Mouse (Mus musculus) heart, adult 9 months (tissue): ENCODE measurements around the gene Hoxb1.

Source experiments
- DNase-seq, 2 experiments: peaks; one replicate each; pipeline ENCODE4 v3.0.0; 2022; ENCODE audit warnings: low spot score in 2 of 2

The Hoxb1 gene

DNA sequence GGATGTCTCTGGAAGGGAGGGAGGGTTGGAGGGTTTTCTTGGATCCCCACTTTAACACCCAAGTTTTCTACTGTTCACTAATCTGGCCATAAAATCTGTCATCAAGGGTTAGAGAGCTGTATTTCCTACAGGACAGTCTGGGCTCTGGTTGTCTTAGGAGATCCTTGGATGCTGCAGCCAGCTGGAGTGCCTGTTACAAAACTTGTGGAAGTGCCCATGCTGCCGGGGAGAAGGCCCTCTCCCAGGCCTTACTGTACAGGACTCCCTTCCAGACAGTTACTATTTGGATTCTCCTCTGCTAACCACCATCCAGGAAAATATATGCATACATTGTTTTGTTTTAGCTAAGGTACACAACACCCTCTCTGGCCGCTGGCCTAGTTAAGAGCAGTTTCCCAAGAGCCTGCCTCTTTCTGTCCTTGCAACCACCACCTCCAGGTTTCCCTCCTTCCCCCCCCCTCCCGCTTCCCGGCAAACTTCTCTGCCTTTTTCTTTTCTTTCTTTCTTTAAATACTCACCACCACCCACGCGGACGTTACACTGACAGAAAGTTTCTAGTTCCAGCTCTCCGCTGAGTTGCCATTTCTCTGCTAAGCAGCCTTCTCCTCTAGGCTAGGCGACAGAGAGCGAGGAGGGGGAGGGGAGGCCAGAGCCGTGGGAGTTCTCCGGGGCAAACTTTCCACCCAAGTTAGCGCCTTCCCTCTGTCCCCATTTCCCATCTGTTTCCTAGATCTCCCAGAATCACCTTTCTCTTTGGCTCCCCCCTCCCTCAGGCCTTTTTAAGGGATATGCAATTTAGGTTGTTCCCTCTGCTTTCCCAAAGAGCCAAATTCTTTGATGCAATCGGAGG is 15.8 kb upstream of the Hoxb1 start:
- DNase-seq, result no peak

DNA sequence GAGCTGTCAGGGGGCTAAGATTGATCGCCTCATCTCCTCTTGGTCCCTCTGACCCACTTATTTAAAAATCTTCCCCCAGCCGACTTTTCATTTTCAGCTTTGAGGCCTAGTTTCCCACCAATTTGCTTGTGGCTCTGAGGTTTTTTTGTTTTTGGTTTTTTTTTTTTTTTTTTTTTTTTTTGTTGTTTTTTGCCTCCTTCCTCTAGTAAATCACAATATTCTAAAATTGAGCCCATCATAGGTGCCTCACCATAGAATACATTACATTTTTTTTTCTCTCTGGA is 15.3 kb upstream of the Hoxb1 start, which contains the start of gene Hoxb2:
TSS of gene Hoxb2 (plus strand) at position 185 of the 284 bp plus-strand sequence.
- DNase-seq, result no peak

DNA sequence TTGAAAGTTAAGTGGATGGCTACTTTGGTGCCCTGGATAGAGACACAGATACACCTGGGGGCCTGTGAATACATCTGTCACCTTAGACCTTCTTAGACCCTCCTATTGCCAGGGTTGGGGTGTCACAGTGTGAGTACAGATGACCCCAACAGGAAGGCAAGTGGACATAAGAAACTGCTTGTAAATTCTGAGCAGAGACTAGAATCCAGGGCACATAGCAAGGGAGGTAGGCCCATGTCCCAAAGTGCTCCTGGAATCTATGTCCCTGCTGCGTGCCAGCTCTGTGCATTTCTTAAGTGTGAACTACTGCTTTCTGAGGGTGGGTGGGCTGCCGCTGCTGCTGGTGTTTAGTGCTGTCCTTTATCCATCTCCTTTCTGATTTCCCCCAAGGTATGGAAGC is 14.8 kb upstream of the Hoxb1 start:
- no peak for DNase-seq

DNA sequence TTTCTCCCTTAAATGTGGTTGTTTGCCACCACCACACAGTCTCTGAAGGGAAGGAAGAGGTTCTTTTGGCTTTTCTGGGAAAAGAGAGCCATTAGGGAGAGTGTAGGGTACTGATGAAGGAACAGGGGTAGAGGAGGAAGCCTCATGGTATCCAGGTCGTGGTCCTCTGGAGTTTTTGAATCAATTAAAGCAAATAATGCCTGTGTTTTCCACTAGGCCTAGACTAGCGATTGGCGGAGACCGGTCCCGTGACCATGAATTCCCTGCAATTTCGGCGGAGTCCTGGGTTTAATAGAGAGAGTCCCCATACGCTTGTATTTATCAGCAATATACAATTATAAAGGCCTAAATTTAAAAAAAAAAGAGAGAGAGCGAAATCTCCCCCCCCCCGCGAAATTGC is 14.2 kb upstream of the Hoxb1 start:
- DNase-seq, result no peak

DNA sequence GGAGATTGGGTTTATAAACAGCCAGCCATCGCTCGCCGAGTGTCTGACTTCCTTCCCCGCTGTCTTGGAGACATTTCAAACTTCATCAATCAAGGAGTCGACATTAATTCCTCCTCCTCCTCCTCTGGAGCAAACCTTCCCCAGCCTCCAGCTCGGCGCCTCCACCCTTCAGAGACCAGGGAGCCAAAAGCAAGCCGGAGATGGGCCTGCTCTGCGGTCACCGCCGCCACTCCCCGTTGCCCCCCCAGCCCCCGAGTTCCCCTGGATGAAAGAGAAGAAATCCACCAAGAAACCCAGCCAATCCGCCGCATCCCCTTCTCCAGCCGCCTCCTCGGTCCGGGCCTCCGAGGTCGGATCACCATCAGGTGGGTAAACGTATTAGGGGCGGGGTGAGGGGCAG is 13.7 kb upstream of the Hoxb1 start:
- DNase-seq, result no peak

DNA sequence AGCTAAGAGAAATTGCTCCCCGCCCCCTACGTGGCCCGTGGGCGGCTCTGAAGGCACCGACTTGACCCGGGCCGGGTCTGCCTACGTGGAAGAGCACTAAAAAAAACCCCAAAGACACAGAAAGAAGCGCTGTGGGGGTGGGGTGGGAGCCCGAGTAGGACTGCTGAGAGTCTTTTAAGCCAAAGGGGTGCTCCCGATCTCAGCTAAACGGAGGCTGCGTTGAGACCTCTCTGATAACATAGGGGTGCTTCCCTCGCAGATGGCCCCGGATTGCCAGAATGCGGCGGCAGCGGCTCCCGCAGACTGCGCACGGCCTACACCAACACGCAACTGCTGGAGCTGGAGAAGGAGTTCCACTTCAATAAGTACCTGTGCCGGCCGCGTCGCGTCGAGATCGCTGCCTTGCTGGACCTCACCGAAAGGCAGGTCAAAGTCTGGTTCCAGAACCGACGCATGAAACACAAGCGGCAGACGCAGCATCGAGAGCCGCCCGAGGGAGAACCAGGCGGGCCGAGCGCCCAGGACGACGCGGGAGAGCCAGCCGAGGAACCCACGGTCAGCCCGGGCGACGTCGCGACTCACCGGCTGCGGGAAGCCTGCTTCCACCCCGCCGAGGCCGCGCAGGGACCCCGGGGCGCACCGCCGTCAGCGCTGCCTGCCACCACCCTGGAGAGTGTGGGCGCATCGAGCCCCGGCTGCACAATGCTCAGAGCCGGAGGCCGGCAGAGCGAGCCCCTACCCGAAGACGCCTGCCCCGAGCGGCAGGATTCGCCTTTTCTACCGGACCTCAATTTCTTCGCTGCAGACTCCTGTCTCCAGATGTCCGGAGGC is 12.6 kb upstream of the Hoxb1 start:
- no peak for DNase-seq

DNA sequence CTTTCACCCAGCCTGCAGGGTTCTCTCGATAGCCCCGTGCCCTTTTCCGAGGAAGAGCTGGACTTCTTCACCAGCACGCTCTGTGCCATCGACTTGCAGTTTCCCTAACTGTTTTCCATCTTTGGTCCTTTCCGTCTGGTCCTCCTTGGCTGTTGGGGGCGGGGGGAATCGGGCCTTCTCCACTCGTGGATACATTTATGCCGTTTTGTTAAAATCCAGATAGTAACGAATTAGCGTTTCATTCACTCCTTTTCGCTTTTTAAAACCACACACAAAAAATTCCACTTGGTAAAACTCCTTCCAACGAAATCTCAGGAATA is 12.1 kb upstream of the Hoxb1 start:
- DNase-seq, result no peak

DNA sequence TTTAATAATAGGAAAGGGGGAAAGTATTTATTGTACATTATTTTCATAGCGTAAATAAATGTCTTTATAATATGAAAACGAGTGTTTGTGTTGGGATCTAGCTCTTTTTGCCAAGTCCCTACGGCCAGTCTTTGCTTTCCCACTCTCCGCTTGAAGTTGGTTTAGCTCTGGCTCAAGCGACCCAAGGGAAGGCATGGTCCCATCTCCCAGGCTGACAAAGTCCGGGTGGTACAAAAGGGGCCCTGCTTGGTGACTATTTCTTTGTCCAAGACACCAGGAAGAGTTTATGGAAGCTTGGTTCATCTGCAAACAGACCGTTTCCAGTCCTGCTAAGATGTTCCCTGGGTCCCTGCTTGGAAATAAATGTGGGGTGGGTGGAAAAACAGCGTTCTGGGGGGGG is 11.6 kb upstream of the Hoxb1 start:
- DNase-seq, result no peak

DNA sequence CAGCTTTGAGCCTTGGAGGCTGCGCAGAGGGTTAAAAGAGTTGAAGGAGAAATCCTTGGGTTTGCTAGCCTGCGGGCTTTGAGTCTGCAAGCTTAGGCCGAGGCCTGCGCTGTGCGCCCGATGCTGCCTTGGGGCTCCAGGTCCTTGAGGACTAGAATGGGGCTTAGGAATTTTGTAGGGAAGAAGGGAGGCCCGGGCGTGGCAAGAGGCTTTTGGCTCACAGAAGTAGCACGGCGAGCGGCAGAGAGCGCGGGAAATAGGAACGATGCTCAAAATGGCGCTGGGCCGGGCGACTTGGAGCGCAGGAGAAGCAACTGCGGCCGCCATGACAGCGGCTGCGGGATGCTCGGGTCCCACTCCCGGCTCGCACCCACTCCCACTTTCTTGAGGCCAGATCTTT is 11.2 kb upstream of the Hoxb1 start:
- DNase-seq, result no peak

DNA sequence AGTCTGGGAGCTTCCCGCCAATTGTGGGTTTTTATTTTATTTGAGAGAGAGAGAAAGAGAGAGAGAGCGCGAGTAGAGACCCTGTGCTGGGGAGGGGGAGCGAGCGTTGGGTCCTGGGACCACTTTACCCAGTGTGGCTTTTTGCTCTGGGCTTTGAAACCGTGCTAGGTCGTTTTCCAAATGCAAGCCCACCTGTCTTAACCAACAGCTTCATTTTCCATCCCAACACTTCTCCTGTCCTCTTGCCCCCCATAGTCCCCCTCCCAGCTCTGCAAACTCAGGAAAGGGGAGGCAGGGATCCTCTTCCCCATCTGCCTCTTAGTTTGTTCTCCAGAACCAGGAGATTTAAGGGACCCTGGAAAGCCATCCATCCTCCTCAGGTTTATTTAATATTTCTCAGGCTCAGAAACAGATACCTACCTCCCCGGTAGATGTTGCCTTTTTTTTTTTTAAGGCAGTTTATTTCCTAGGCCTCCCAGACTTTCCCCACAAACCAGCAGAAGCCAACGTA is 10.7 kb upstream of the Hoxb1 start:
- no peak for DNase-seq

DNA sequence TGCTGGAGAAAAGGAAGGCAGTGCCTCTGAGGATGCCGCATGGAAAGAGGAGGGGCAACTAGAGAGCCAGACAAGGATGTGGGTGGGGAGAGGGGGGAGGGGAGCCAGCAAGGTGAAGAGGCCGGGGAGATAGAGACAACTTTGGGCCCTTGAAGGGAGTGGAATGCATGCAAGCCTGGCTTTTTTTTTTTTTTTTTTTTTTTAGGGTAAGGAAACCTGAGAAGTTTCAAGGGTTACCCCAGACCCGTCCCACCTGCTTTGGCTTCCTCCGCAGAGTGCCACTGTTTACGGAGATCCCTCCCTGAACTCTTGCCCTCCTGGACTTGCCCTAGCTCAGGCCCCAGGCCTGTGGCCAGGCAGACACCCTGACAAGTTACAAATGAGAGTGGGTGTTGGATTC is 1.7 kb upstream of the Hoxb1 start:
- DNase-seq, result no peak

DNA sequence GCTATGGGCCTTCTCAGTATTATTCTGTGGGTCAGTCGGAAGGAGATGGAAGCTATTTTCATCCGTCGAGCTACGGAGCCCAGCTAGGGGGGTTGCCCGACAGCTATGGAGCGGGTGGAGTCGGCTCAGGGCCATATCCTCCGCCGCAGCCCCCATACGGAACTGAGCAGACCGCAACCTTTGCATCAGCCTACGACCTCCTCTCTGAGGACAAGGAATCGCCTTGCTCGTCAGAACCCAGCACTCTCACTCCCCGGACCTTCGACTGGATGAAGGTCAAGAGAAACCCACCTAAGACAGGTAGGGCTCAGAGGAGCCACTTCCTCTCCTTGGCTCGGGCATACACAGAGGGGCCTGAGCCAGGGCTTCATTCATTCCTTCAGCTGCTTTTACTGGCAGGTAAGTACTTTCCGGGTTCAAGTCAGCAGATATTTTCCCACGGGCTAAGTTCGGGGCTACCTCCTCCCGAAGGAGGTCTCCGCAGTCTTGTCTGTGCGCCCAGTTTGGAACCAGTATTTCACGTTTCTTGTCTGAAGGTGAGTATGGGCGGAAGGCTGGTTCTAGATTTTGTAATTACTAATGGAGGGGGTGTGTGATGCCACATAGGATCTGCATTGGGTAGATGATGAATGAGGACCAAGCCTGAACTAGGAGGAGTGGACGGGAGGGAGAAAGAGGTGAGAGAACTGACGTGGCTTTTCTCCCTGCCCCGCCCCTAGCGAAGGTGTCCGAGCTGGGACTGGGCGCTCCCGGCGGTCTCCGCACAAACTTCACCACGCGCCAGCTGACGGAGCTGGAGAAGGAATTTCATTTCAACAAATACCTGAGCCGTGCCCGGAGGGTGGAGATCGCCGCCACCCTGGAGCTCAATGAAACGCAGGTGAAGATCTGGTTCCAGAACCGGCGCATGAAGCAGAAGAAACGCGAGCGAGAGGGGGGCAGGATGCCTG is 815 bp downstream of the Hoxb1 start:
- DNase-seq, result no peak

DNA sequence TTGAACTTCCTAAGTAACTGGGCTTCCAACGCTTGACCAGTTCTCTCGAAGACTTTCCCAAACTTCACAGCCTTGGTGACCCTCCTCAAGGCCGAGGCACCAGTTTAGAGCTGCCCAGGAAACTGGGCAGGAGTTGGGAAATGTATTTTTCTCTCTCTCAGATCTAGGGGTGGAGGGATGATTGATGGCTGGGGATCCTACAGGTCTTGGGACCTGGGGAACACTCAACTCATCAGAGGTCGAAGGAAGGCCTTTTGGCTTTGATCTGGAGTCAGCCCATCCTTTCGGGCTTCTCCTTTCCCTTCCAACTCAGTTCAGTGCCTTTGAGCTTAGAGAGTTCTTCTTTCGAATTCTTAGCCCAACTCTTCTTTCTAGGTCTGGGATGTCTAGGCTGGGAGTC is 1.6 kb downstream of the Hoxb1 start:
- DNase-seq, result no peak

DNA sequence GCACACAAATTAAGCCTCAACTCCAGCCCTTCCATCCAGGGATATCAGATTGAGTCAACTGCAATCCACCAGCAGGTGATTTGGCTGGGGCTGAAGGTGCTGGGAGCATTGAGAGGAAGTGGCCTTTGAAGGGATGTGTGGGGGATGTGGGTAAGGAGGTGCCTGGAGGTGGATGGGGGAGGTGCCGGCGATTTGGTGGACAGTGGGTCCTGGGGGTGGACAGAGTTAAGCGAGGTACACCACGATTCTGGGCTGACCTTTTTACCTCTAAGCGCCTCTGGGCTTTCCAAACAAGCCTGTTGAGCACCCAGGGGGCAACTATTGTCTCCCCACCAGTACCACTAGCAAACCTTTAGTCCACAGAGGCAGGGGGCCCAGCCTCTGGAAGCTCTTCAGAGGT is 3.1 kb downstream of the Hoxb1 start:
- DNase-seq, result no peak

DNA sequence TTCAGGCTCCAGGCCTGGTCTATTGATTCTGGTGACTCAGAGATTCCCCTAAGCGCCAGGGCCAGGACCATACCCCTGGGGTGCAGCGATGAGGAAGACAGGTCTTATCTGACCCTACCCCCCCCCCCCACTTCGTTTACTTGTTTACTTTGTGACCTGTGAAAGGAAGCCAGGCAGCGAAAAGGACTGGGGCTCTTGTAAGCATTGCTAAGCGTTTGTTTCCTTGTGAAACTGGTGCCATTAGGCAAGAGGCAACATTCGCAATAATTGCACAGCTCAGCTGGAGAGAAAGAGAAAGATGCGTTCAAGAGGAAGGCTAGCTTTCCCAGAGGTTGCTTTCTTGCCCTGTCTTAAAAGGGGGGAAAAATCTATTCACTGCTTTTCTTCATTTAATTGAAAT is 3.6 kb downstream of the Hoxb1 start:
- DNase-seq, result no peak

DNA sequence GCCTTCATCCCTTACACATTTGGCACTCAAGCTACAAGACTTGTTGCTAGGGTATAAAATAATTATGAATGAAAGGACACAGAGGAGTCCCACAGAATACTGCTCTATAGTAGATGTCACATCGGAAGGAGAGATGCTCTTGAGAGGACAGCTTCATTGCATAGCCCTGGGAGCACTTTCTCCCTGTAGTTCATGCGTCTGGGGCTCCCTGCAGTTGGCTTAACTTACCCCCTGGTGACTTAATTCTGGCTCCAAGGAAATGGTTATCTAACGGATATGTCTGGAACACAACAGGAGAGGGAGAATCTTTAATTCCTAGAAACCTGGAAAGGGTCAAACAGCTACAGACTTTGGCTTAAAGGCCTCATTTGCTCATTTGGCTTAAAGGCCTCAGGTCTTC is 6.2 kb downstream of the Hoxb1 start:
- DNase-seq, result no peak

DNA sequence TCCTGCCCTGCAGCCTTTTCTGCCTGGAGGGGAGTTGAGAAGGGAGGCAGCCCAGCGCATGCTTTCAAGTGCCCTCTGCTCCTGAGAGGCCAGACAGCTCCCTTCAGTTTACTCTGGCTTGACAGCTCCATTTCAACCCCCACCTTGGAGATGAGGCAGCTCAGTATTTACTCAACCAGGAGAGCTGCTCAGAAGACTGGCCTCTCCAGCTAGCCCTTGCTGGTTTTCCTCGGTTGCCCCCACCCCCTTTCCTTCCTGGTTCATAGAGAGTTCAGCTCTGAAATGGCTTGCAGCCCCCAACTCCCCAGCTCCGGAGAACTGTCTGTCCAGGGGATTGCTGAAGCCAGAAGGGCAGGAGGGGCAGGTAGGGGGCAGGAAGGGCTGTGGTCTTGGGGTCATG is 7.0 kb downstream of the Hoxb1 start:
- no peak for DNase-seq

DNA sequence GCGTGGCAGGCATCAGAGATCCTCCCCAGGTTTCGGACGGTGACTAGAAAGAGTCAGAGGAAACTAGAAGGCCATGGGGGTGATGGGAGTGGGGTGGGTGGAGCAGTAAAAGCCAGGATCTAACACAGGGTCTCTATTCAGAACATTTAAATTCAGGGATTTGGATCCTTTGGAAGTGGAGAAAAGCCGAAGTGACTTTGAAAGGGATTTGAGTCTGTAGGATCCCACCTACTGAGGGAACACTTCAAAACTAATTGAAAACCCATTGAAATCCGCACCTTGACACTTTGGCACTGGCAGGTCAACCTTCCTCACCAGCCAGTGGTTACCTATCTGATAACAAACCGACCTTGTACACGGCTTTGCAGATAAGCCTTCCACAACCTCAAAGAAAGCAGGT is 9.3 kb downstream of the Hoxb1 start:
- DNase-seq, result no peak

DNA sequence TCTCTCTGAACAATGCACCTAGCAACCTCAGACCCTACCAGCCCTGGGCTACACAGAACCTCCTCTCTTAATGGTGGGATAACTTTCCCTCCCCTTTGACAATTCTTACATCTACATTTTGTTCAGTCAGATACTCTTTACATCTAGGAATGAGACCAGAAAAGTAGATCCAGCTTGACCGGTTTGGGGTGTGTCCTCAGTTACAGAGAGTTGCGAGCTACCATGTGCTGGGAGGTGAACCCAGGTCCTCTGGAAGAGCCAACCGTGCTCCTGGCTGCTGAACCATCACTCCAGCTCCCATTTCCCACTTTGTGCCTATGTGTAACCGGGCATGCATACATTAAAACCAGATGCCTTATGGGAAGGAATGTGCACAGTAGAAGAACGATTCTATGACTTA is 17.8 kb downstream of the Hoxb1 start:
- no peak for DNase-seq

DNA sequence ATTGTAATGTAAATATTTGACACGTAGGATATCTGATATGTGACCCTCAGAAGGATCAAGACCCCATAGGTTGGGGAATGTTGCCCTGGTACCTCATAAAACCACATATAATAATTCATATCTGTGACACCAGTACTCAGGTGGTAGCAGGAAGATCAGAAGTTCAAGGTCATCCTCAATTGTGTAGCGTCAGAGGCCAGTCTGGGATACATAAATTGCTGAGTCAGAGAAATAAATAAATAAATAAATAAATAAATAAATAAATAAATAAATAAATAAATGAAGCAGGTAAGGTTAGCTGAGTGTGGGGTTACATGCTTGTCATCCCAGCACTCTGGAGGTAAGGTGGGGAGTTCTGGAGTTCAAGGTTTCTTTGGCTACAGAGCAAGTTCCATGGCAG is 22.1 kb downstream of the Hoxb1 start:
- DNase-seq, result no peak

DNA sequence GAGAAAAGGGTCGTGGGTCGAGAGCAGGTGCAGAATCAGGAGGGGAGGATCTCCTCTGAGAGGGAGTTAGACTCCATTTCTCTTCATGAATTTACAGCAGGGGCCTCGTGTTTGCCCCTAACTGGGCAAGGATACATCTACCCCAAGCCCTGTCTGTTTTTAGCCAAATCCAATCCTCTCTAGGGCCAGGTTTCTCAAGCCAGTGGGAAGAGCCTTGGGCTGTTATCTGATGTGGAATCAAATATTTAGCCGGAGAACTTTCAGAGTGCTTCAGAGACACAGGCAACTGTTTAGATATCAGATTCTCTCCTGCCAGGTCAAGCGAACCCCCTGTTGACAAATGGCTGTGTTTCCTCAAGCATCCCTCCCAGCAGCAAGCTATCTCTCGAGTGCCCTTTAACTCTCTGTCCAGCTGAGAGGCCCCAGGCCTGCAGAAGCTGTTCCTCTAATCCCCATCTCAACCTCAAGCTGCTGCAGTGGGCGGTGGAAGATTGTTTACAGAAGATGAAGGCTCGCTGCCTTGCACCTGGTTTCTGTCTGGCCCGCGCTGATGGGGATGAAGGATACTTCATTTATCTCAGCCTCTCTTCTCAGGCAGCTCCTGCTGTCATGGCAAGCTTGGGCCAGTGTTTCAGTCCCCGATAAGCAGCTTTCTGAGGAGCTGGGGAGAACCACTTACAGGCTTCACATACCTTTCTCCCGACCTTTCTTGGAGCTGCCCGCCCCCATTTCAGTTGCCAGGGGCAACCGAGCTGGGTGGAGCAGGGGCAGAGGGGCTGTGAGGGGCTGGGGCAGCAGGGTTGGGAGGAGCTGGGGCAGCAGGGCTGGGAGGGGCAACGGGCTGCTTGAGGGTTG is 31.4 kb downstream of the Hoxb1 start:
- DNase-seq, result no peak
